Mouse (Mus musculus) embryonic facial prominence, embryonic 15.5 days (tissue): ENCODE measurements at regions not wholly inside any gene's neighbourhood (a gene's known extent, or its start where the extent isn't known, plus 50 kb on each side); places are given as distances from the start of the nearest gene placed in this dataset.

ENCODE experiments used
- ATAC-seq: fragments of 200-750 bp; cut with Nextera tagmentation; 2 replicates; pipeline ENCODE4 v1.8.0; 2017; ENCODE audit warnings: low read depth, moderate TSS enrichment; ENCODE audit not compliant: insufficient number of reproducible peaks, low FRiP score, low TSS enrichment
- H3K27ac ChIP-seq: fragments of 300-500 bp; sonication (generic); replicated peaks from 2 replicates; pipeline ENCODE4 v1.5.1; 2015; ENCODE audit warnings: mild to moderate bottlenecking, inconsistent platforms
- H3K27me3 ChIP-seq: fragments of 300-500 bp; sonication (generic); 2 replicates; pipeline ENCODE4 v1.6.1; 2015; ENCODE audit warnings: inconsistent platforms
- H3K36me3 ChIP-seq: fragments of 300-500 bp; sonication (generic); 2 replicates; pipeline ENCODE4 v1.6.1; 2015; ENCODE audit warnings: mild to moderate bottlenecking, inconsistent platforms
- H3K4me1 ChIP-seq: fragments of 300-500 bp; sonication (generic); 2 replicates; pipeline ENCODE4 v1.6.1; 2015; ENCODE audit warnings: inconsistent platforms
- H3K4me2 ChIP-seq: fragments of 300-500 bp; sonication (generic); replicated peaks from 2 replicates; pipeline ENCODE4 v1.6.1; 2015; ENCODE audit warnings: mild to moderate bottlenecking, inconsistent platforms
- H3K4me3 ChIP-seq: fragments of 300-500 bp; sonication (generic); replicated peaks from 2 replicates; pipeline ENCODE4 v1.5.1; 2015; ENCODE audit warnings: mild to moderate bottlenecking, inconsistent platforms
- H3K9ac ChIP-seq: fragments of 300-500 bp; sonication (generic); 2 replicates; pipeline ENCODE4 v1.6.1; 2015; ENCODE audit warnings: inconsistent platforms
- H3K9me3 ChIP-seq: fragments of 300-500 bp; sonication (generic); replicated peaks from 2 replicates; pipeline ENCODE4 v1.6.1; 2016; ENCODE audit warnings: inconsistent platforms
- WGBS: fragments of 180-500 bp; shearing (Covaris S2); methylation state at CpG from one replicate; pipeline ENCODE4 v1.1.7; 2015; 5-methylcytosine and 5-hydroxymethylcytosine counted together

- no peak overlapping the region for H3K4me3 ChIP-seq
These were observed 66.8 kb upstream of the Tbl1x start for GRCm38 (mm10) chrX:77443852-77444492.

GRCm38 (mm10) chrX:77446755-77447154, 64.1 kb upstream of the Tbl1x start:
- no peaks in the 10 kb centered on the region for H3K27me3 ChIP-seq
- no peak for ATAC-seq
- no peaks in the 10 kb centered on the region for H3K4me1 ChIP-seq
- no peak overlapping the region for H3K4me2 ChIP-seq
- no peaks in the 10 kb centered on the region for H3K36me3 ChIP-seq
- no peaks in the 10 kb centered on the region for H3K9me3 ChIP-seq
- H3K4me3 ChIP-seq, result no peak overlapping the region
- H3K9ac ChIP-seq, result no peak overlapping the region
- 70% methylated on average over 3 of the region's 3 CpGs for WGBS
- H3K27ac ChIP-seq, result no peak overlapping the region

More at GRCm38 (mm10) chrX:77443852-77444492, 66.8 kb upstream of the Tbl1x start:
- Histone ChIP-seq H3K4me1 (no peaks in the 10 kb centered on the region), H3K9me3 (no peaks in the 10 kb centered on the region), H3K4me2 (no peak overlapping the region), H3K27ac (no peak overlapping the region), H3K9ac (no peak overlapping the region), H3K27me3 (no peaks in the 10 kb centered on the region), H3K36me3 (no peaks in the 10 kb centered on the region)
- ATAC-seq, result no peak
- 28% methylated on average over 3 of the region's 3 CpGs for WGBS

- Histone ChIP-seq H3K4me1 (no peaks in the 10 kb centered on the region), H3K27me3 (no peaks in the 10 kb centered on the region), H3K4me2 (no peak overlapping the region), H3K36me3 (no peaks in the 10 kb centered on the region), H3K9ac (no peak overlapping the region), H3K27ac (no peak overlapping the region), H3K9me3 (no peaks in the 10 kb centered on the region), H3K4me3 (no peak overlapping the region)
- whole genome bisulfite sequencing, result 89% methylated on average over 1 of the region's 1 CpGs
- ATAC-seq, result no peak
These were observed 58.7 kb upstream of the Tbl1x start for GRCm38 (mm10) chrX:77451977-77452675.
